Comparison of ENCODE assay signal across 26 mouse cellular contexts in the genomic region with DNA sequence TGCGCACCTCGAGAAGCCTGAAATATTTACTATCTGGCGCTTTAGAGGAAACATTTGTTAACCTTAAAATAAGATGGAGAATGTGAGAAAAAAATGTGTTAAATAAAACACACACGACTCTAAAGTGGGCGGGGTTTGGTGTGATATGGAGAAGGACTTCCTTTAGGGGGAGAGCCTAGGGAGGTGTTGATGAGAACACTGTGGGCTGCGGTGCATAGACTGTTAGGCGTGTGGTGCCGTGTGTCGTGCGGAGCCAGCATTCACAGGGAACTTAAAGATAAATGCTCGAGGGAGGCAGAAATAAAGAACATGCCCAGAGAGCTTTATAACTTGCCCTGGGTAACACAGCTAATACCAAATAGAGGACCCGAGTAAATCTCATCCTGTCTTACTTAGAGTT.
"Had no signal": no experiment of that assay in that cellular context is flagged by ENCODE, and none has a peak within 500 bp of the region (broad histone marks: within the 10 kb centered on the region; RNA-seq: fewer than 3 reads in every experiment).

No protein-coding gene starts in this region.

- DNase-seq: left cerebral cortex, postnatal 4 days; liver; liver, embryonic 13.5 days; liver, postnatal 0 days; lung, adult 18-20 months; lung, embryonic 14.5 days; lung, postnatal 10 days; lung, postnatal 14 days; lung, postnatal 36 days; lung, postnatal 4 days; midbrain, embryonic 14.5 days had no signal

- H3K4me1 ChIP-seq: limb, embryonic 15.5 days; liver, embryonic 13.5 days; liver, embryonic 15.5 days; lung, embryonic 15.5 days; midbrain, embryonic 12.5 days; midbrain, embryonic 15.5 days had no signal

- ATAC-seq: liver, embryonic 12.5 days; liver, postnatal 0 days; lung, postnatal 0 days; midbrain, embryonic 15.5 days; midbrain, embryonic 16.5 days had no signal

- H3K4me3 ChIP-seq: limb, embryonic 10.5 days; limb, embryonic 12.5 days; limb, embryonic 13.5 days; limb, embryonic 15.5 days; liver, embryonic 12.5 days; liver, embryonic 13.5 days; liver, embryonic 15.5 days; lung, embryonic 15.5 days; megakaryocyte, embryonic 14.5 days; midbrain, embryonic 10.5 days; midbrain, embryonic 12.5 days; midbrain, embryonic 13.5 days; midbrain, embryonic 15.5 days; myocyte had no signal
